Mouse (Mus musculus) cerebellum, adult 9-10 months (tissue): ENCODE data around the gene Pced1b.
"Not testable (repeated sequence)": the region's sequence is repeated elsewhere in the genome, so short reads cannot be mapped to it uniquely, and the experiment has no call there.

Experiments
- DNase-seq: peaks from one replicate; pipeline ENCODE4 v3.0.0; 2022

Gene Pced1b

GRCm38 (mm10) chr15:97246911-97247790, at the start of gene Pced1b, which contains the start of gene Amigo2:
Gene Pced1b, plus strand, starts transcription at chr15:97247107.
Gene Amigo2, minus strand, starts transcription at chr15:97247287.
- DNase-seq = no peak

- DNase-seq = no peak
Measured at GRCm38 (mm10) chr15:97204889-97205288, 42.0 kb upstream of the Pced1b start.

- no peak for DNase-seq
Measured at GRCm38 (mm10) chr15:97205776-97206175, 41.1 kb upstream of the Pced1b start.

- no peak for DNase-seq
Measured at GRCm38 (mm10) chr15:97206506-97206905, 40.4 kb upstream of the Pced1b start.

- DNase-seq = not testable (repeated sequence)
Measured at GRCm38 (mm10) chr15:97209754-97210153, 37.2 kb upstream of the Pced1b start.

GRCm38 (mm10) chr15:97212501-97213477, 34.1 kb upstream of the Pced1b start:
- no peak for DNase-seq

- DNase-seq = no peak
Measured at GRCm38 (mm10) chr15:97216843-97217242, 30.1 kb upstream of the Pced1b start.

GRCm38 (mm10) chr15:97223431-97223830, 23.5 kb upstream of the Pced1b start:
- no peak for DNase-seq

- DNase-seq = no peak
Measured at GRCm38 (mm10) chr15:97224003-97224402, 22.9 kb upstream of the Pced1b start.

- DNase-seq = no peak
Measured at GRCm38 (mm10) chr15:97229494-97230077, 17.3 kb upstream of the Pced1b start.

- no peak for DNase-seq
Measured at GRCm38 (mm10) chr15:97234076-97234475, 12.8 kb upstream of the Pced1b start.

GRCm38 (mm10) chr15:97235183-97235582, 11.7 kb upstream of the Pced1b start:
- peak; percentile 20 for DNase-seq

- DNase-seq = no peak
Measured at GRCm38 (mm10) chr15:97236943-97237342, 10.0 kb upstream of the Pced1b start.

GRCm38 (mm10) chr15:97245392-97245791, 1.5 kb upstream of the Pced1b start:
- no peak for DNase-seq

- no peak for DNase-seq
Measured at GRCm38 (mm10) chr15:97246256-97246655, 651 bp upstream of the Pced1b start.

- no peak for DNase-seq
Measured at GRCm38 (mm10) chr15:97247791-97248161, 869 bp downstream of the Pced1b start.

- no peak for DNase-seq
Measured at GRCm38 (mm10) chr15:97248296-97248695, 1.4 kb downstream of the Pced1b start.

GRCm38 (mm10) chr15:97249322-97249721, 2.4 kb downstream of the Pced1b start:
- DNase-seq = no peak

GRCm38 (mm10) chr15:97252493-97253034, 5.7 kb downstream of the Pced1b start:
- DNase-seq = no peak

GRCm38 (mm10) chr15:97254375-97254774, 7.5 kb downstream of the Pced1b start:
- no peak for DNase-seq

- no peak for DNase-seq
Measured at GRCm38 (mm10) chr15:97255800-97256199, 8.9 kb downstream of the Pced1b start.

- DNase-seq = no peak
Measured at GRCm38 (mm10) chr15:97256411-97256810, 9.5 kb downstream of the Pced1b start.
